Mouse (Mus musculus) cerebellum, adult 11 months (tissue): ENCODE data around the gene Prr7.
"Not testable (repeated sequence)": the region's sequence is repeated elsewhere in the genome, so short reads cannot be mapped to it uniquely, and the experiment has no call there.

ENCODE experiments used
- DNase-seq: peaks from one replicate; pipeline ENCODE4 v3.0.0; 2022

Prr7 gene

DNA sequence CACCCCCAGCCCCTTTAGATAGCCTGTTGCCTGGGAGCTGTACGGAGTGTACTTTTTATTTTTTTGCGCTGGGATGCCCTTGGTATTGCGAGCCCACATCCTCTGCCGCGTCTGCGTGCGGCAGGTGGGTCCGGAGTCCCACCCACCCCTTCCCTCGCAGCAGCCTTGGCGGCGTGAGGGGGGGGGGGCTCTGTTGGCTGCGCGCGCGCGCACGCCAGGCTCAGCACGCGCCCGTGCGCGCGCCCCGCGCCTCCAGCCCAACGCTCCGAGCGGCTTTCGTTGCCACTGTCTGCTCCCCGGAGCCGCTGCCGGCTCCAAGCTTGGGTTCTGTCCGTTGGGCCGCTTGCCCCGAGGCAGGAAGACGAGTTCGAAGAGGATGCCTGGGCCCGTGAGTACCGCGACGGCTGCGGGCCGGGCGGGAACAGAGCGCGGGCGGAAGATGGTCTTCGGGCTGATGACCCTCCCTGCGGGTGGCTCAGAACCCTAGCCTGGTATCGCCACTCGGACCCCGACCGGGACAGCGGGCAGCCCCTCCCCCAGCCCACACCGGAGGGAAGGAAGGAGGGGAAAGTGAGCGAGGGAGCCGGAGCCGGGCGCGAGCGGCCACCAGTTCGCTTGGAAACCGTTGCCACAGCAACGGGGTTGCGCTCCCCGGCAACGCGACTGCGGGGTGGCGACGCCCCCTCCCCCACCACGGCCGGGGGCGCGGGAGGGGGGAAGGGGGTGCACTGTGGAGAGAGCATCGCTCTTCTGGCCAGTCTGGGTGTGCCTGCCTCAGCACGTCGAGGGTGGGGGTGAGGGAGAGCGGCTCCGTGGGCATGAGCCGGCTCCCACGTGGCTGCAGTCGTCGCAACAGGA, at the start of gene Prr7:
Gene Prr7, plus strand, starts transcription at position 241 of the 858 bp plus-strand sequence.
- DNase-seq: no peak

DNA sequence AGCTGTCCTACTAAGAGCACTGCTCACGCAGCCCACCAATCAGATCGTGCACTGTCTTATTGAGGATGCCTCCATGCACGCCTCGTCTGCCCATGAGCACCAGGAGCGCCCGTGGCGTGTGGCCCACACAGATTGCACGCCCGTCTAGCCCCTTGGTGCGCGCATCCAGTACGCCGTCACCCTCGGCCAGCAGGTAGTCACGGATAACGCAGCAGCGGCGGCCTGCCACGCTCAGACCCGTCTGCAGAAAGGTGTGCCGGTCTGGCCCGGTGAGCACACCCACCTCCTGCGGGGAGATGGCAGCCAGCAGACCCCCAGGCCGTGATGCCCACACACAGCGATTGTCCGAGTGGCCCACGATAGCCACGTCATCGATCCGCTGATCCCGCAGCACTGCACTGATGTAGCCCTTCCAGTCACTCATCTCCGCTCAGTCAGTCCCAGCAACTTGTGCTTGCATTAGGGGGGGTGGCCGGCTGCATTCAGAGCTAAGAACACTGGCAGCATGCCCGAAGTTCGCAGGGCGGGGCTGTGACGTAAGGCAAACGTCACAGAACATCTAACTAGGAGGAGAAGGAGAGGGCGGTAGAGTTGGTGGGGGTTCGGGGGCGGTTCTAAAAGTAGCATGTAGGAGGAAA, 49.2 kb upstream of the Prr7 start, which contains the start of gene Pfn3:
Gene Pfn3, minus strand, starts transcription at position 490 of the 638 bp plus-strand sequence.
- no peak for DNase-seq

- peak; percentile 79 for DNase-seq
These were observed 46.1 kb upstream of the Prr7 start for GRCm38 (mm10) chr13:55418004-55418403.

- no peak for DNase-seq
These were observed 44.9 kb upstream of the Prr7 start for GRCm38 (mm10) chr13:55419142-55419541.

GRCm38 (mm10) chr13:55420018-55420932, 43.8 kb upstream of the Prr7 start:
- no peak for DNase-seq

GRCm38 (mm10) chr13:55420933-55421800, 42.9 kb upstream of the Prr7 start:
- DNase-seq: peak; percentile 51

DNA sequence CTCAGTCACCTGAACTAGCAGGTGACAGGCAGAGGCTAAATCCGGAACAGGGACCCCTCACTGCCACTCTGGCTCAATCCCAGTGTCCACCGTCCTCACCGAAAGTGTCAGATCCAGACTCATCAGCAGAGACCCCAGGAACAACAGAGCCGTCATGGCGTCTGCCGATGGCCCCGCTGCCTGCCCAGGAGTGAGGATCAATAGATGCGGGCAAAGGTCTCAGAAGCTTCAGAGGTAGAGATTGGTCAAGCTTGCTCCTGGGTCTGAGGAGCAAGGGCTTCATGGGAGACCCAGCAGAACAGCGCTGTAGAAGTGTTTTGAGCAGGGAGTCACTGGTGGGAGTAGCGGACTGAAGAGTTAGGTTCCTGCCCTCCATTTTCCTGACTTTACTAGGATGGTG, 37.5 kb upstream of the Prr7 start, which contains the start of gene F12:
Gene F12, minus strand, starts transcription at position 181 of the 400 bp plus-strand sequence.
- DNase-seq: no peak

GRCm38 (mm10) chr13:55429226-55429888, 34.7 kb upstream of the Prr7 start:
- no peak for DNase-seq

DNA sequence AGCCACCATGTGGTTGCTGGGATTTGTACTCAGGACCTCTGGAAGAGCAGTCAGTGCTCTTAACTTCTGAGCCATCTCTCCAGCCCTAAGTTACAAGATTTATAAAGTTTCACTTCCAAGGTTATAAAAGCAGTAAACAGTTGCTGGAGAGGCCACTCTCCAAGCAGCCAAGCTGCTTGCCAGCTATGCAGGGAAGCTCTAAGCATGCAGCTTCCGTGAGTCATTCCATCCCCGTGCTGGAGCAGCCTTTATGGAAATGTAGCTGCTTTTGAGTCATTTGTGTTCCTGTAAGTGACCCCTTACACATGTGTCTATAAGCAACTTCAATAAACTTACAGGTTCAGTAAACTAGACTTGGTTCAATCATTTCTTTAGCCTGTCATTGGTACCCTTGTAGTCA, 33.5 kb upstream of the Prr7 start:
- no peak for DNase-seq

- no peak for DNase-seq
These were observed 32.0 kb upstream of the Prr7 start for GRCm38 (mm10) chr13:55431889-55432685.

GRCm38 (mm10) chr13:55437111-55437629, 26.9 kb upstream of the Prr7 start:
- DNase-seq: not testable (repeated sequence)

- DNase-seq: no peak
These were observed 20.2 kb upstream of the Prr7 start for GRCm38 (mm10) chr13:55443799-55444285.

- no peak for DNase-seq
These were observed 19.7 kb upstream of the Prr7 start for GRCm38 (mm10) chr13:55444286-55444936.

DNA sequence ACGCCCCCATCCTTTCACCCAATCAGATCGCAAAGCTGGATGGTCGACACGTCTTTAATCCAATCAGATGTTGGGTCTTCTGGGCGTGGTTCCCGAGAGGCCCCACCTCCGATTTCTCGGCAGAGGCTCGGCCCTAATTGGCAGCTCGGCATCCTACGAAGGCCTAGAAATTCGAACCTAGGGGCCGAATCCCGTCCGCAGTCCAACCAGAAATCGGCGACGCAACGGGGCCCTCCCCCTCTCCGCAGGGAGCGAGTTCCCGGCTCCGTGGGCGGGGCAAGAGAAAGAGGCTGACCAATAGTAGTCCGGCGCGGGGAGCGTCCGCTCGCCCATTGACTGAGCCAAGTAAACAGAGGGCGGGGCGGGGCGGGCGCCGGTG, 19.1 kb upstream of the Prr7 start, which contains the start of gene Grk6:
Gene Grk6, plus strand, starts transcription at position 136 of the 379 bp plus-strand sequence.
- DNase-seq: peak; percentile 100

GRCm38 (mm10) chr13:55445361-55446091, 18.5 kb upstream of the Prr7 start:
- DNase-seq: no peak

DNA sequence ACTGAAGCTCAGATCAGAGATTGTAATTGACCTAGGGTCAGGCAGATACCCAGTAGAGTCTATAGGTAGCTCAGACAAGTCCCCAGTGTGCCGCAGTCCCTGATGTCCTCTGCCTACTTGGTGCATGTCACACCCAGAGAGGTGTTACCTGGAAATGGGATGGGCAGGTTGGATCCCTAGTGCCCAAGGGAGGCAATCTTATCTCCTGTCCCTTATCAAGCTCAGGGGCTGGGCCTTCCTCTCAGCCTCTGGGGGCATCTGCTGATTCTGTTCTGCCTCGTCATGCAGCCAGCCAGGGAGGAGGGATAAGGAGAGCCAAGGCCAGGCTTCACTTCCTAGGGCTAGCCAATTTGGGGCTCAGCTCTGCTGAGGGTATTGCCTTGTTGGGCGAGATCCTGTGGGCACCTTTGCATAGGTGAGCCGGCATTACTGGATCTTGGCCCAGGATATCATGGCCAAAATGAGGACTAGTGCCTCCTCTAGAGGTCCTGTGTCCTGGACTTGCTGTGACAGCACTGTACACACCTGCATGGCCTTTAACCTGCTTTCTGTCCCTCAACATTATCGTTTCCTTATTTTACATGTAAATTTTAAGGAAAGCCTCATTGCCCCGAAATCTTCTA, 17.5 kb upstream of the Prr7 start:
- DNase-seq: no peak

DNA sequence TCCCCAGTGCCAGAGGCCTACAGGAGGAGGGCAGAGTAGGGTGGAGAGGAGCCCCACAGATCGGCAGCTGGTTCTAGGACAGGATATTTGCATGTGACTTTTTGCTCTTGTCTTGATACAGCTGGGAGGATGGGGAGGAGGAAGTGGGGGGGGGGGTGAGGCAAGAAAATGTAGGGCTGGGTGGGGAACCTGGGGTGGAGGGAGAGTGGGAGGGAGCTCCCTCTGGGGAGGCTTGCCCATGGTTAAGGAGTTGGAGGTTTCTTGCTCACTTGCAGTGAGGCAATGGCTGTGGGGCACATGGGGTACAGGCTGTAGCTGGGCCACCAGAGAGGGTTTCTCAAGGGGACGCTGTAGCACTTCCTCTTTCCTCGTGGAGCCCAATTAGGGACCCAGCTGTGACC, 16.5 kb upstream of the Prr7 start:
- no peak for DNase-seq

DNA sequence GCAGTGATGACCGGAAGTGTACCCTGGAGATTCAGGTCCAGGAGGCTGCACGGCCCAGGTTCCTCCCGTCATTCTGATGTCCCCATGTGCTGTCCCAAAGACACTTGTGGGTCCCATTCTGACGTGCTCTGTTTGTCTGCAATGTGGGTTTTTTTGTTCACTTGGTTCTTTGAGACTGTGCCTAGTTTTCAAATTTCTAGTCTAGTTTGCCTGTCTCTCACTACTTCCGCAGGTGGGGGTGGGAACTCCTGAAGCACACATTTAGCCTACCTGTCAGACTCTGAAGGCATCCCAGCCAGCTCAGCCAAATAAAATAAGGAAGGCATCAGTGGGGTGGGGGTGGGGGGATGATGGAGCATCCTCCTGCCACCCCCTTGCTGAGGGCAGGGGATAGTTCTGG, 15.9 kb upstream of the Prr7 start:
- no peak for DNase-seq
